Mouse (Mus musculus) forebrain, embryonic 16.5 days (tissue): ENCODE measurements at regions not wholly inside any gene's neighbourhood (a gene's known extent, or its start where the extent isn't known, plus 50 kb on each side); places are given as distances from the start of the nearest gene placed in this dataset.

ENCODE experiments used
- ATAC-seq: fragments of 200-750 bp; cut with Nextera tagmentation; 2 replicates; pipeline ENCODE4 v1.8.0; 2017; ENCODE audit warnings: mild to moderate bottlenecking, moderate library complexity
- H3K27ac ChIP-seq: fragments of 300-500 bp; sonication (generic); 2 replicates; pipeline ENCODE4 v1.5.1; 2014; ENCODE audit warnings: low read length, control low read depth
- H3K27me3 ChIP-seq: fragments of 300-500 bp; sonication (generic); replicated peaks from 2 replicates; pipeline ENCODE4 v1.6.1; 2014; ENCODE audit warnings: low read length; ENCODE audit not compliant: control insufficient read depth, insufficient read depth
- H3K36me3 ChIP-seq: fragments of 300-500 bp; sonication (generic); 2 replicates; pipeline ENCODE4 v1.6.1; 2014; ENCODE audit not compliant: control insufficient read depth, insufficient read depth
- H3K4me1 ChIP-seq: fragments of 300-500 bp; sonication (generic); replicated peaks from 2 replicates; pipeline ENCODE4 v1.6.1; 2014; ENCODE audit warnings: low read length; ENCODE audit not compliant: control insufficient read depth, insufficient read depth
- H3K4me2 ChIP-seq: fragments of 300-500 bp; sonication (generic); 2 replicates; pipeline ENCODE4 v1.6.1; 2014; ENCODE audit warnings: mild to moderate bottlenecking, low read length, control low read depth
- H3K4me3 ChIP-seq: fragments of 300-500 bp; sonication (generic); replicated peaks from 2 replicates; pipeline ENCODE4 v1.5.1; 2014; ENCODE audit warnings: mild to moderate bottlenecking, low read length, control low read depth
- H3K9ac ChIP-seq: fragments of 300-500 bp; sonication (generic); replicated peaks from 2 replicates; pipeline ENCODE4 v1.6.1; 2014; ENCODE audit warnings: low read depth, low read length, control low read depth
- H3K9me3 ChIP-seq: fragments of 300-500 bp; sonication (generic); 2 replicates; pipeline ENCODE4 v1.6.1; 2016; ENCODE audit warnings: low read length; ENCODE audit not compliant: control insufficient read depth
- WGBS: fragments of 180-500 bp; shearing (Covaris S2); extraction: QIAGEN DNeasy Blood & Tissue Kit; methylation state at CpG from one replicate; pipeline ENCODE4 v1.1.7; 2014; 5-methylcytosine and 5-hydroxymethylcytosine counted together

- H3K36me3 ChIP-seq, result no peaks in the 10 kb centered on the region
- H3K4me2 ChIP-seq, result no peak overlapping the region
Observed at GRCm38 (mm10) chr1:61257561-61257960, 279.8 kb downstream of the Icos start.

GRCm38 (mm10) chr1:61263466-61263865 is 285.7 kb downstream of the Icos start:
- H3K9ac ChIP-seq, result no peak overlapping the region
- H3K9me3 ChIP-seq, result no peaks in the 10 kb centered on the region
- H3K36me3 ChIP-seq, result no peaks in the 10 kb centered on the region
- peaks cover 14% of the 10 kb centered on the region for H3K4me1 ChIP-seq
- WGBS, result 59% methylated on average over 10 of the region's 10 CpGs
- no peak overlapping the region for H3K27ac ChIP-seq
- ATAC-seq, result no peak
- no peak overlapping the region for H3K4me3 ChIP-seq
- no peak overlapping the region for H3K4me2 ChIP-seq
- no peaks in the 10 kb centered on the region for H3K27me3 ChIP-seq

More at GRCm38 (mm10) chr1:61257561-61257960, 279.8 kb downstream of the Icos start:
- ATAC-seq, result no peak
- Histone ChIP-seq H3K9ac (no peak overlapping the region), H3K27me3 (no peaks in the 10 kb centered on the region), H3K4me3 (no peak overlapping the region), H3K4me1 (no peaks in the 10 kb centered on the region), H3K9me3 (no peaks in the 10 kb centered on the region), H3K27ac (no peak overlapping the region)

DNA sequence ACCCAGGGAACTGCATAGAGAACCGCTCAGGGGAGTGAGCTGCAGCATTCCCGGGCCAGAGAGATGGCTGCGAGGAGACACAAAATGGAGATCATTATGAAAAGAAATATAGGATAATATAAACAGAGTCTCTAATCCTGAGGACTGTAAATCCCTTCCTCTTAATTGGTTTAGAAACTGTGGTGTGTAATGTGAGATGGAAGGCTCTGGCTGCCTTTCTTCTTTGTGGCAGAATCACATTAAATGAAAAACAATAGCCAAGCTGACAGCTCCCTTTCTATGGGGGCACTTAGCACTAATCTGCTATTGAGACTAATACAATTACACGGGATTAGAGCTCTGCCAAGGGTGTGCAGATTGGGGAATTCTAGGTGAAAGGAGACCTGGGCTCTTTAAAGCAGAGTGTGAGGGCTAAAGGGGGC is 288.0 kb downstream of the Icos start:
- 2% methylated on average over 4 of the region's 4 CpGs for WGBS
- Histone ChIP-seq H3K27ac (peak overlapping the region; percentile 63), H3K9ac (no peak overlapping the region), H3K27me3 (no peaks in the 10 kb centered on the region), H3K4me3 (no peak overlapping the region), H3K9me3 (no peaks in the 10 kb centered on the region), H3K4me2 (no peak overlapping the region; the same call in 1 of the 2 replicates), H3K36me3 (no peaks in the 10 kb centered on the region), H3K4me1 (peaks cover 19% of the 10 kb centered on the region)
- ATAC-seq, result peak; percentile 90

GRCm38 (mm10) chr1:61273843-61274242 is 296.1 kb downstream of the Icos start:
- Histone ChIP-seq H3K4me2 (no peak overlapping the region), H3K27me3 (no peaks in the 10 kb centered on the region), H3K9ac (no peak overlapping the region), H3K4me3 (no peak overlapping the region), H3K9me3 (no peaks in the 10 kb centered on the region), H3K4me1 (peaks cover 10% of the 10 kb centered on the region), H3K27ac (peak overlapping the region; percentile 56; the same call in 1 of the 2 replicates), H3K36me3 (no peaks in the 10 kb centered on the region)
- 33% methylated on average over 4 of the region's 4 CpGs for WGBS
- peak; percentile 52 for ATAC-seq

- peak; percentile 81 for ATAC-seq
- Histone ChIP-seq H3K9me3 (no peaks in the 10 kb centered on the region), H3K9ac (no peak overlapping the region), H3K27me3 (no peaks in the 10 kb centered on the region), H3K4me3 (no peak overlapping the region), H3K36me3 (no peaks in the 10 kb centered on the region), H3K27ac (no peak overlapping the region), H3K4me2 (no peak overlapping the region), H3K4me1 (peaks cover 10% of the 10 kb centered on the region)
- 43% methylated on average over 1 of the region's 1 CpGs for WGBS
Observed at GRCm38 (mm10) chr1:61274244-61274643, 296.5 kb downstream of the Icos start.

- Histone ChIP-seq H3K9me3 (no peaks in the 10 kb centered on the region), H3K27ac (no peak overlapping the region), H3K9ac (no peak overlapping the region), H3K27me3 (no peaks in the 10 kb centered on the region), H3K4me3 (no peak overlapping the region), H3K4me2 (no peak overlapping the region), H3K4me1 (peaks cover 6% of the 10 kb centered on the region), H3K36me3 (no peaks in the 10 kb centered on the region)
- ATAC-seq, result no peak
- 88% methylated on average over 4 of the region's 4 CpGs for WGBS
Observed at GRCm38 (mm10) chr1:61277170-61277710, 299.5 kb downstream of the Icos start.

DNA sequence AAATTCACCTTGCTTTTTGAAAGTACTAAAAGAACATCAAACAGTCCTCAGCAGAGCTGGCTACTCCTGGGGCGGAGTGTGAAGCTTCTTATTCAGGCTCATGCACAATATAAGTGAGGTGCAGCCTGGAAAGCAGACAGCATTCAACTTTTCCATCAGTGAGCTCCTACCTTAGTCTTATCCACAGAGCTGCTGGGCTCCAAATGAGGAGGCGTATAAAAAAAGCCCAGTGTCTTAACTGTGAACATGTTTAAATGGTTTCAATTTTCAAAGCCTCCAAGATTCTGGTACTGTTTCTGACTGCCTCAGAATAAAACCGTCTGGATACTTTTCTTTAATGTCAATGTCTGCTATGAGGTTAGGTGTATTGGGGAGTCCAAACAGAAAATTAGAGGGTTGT is 310.5 kb downstream of the Icos start:
- H3K4me1 ChIP-seq, result no peaks in the 10 kb centered on the region
- 86% methylated on average over 3 of the region's 3 CpGs for WGBS

GRCm38 (mm10) chr1:61288946-61289345 is 311.2 kb downstream of the Icos start:
- H3K4me2 ChIP-seq, result no peak overlapping the region
- H3K4me1 ChIP-seq, result no peaks in the 10 kb centered on the region
- no peak overlapping the region for H3K9ac ChIP-seq
- no peaks in the 10 kb centered on the region for H3K36me3 ChIP-seq
- no peaks in the 10 kb centered on the region for H3K9me3 ChIP-seq
- no peak for ATAC-seq
- H3K27ac ChIP-seq, result no peak overlapping the region
- H3K27me3 ChIP-seq, result no peaks in the 10 kb centered on the region
- WGBS, result 83% methylated on average over 6 of the region's 6 CpGs
- no peak overlapping the region for H3K4me3 ChIP-seq

More for the DNA sequence above, 310.5 kb downstream of the Icos start:
- Histone ChIP-seq H3K9ac (no peak overlapping the region), H3K36me3 (no peaks in the 10 kb centered on the region), H3K27me3 (no peaks in the 10 kb centered on the region), H3K4me3 (no peak overlapping the region), H3K27ac (no peak overlapping the region), H3K4me2 (no peak overlapping the region), H3K9me3 (no peaks in the 10 kb centered on the region)
- ATAC-seq, result no peak

DNA sequence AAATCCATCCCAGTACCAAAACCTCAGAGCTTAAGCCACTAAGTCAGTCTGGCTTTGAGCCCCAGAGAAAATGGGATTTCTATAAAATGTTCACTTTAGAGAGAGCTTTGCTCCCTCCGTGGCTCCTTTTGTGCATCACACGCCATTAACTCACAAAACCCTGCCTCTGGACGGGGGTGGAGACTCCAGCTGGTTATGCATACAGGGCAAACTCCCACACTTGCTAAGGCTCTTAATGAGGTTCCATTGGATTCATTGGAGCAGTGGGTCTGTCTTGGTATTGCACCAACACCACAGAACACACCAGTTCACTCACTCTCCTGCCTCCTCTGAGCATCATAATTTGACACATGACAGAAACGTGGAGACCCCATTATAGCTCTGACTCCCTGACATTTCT is 311.8 kb downstream of the Icos start:
- Histone ChIP-seq H3K9ac (no peak overlapping the region), H3K4me2 (no peak overlapping the region), H3K27ac (no peak overlapping the region), H3K4me1 (no peaks in the 10 kb centered on the region), H3K36me3 (no peaks in the 10 kb centered on the region), H3K4me3 (no peak overlapping the region), H3K27me3 (no peaks in the 10 kb centered on the region), H3K9me3 (no peaks in the 10 kb centered on the region)
- 31% methylated on average over 4 of the region's 4 CpGs for WGBS
- ATAC-seq, result no peak

GRCm38 (mm10) chr1:61293106-61293505 is 315.4 kb downstream of the Icos start:
- Histone ChIP-seq H3K4me1 (no peaks in the 10 kb centered on the region; the same call in 1 of the 2 replicates), H3K36me3 (no peaks in the 10 kb centered on the region), H3K9me3 (no peaks in the 10 kb centered on the region), H3K4me3 (no peak overlapping the region), H3K4me2 (no peak overlapping the region), H3K27ac (no peak overlapping the region), H3K9ac (no peak overlapping the region), H3K27me3 (no peaks in the 10 kb centered on the region; the same call in 1 of the 2 replicates)
- ATAC-seq, result no peak
- 69% methylated on average over 5 of the region's 5 CpGs for WGBS
